Mouse (Mus musculus): ENCODE results near the gene Mrln.
A peak's percentile ranks its signal among the peaks of the same experiment; 100 is the strongest.

Mrln gene

DNA sequence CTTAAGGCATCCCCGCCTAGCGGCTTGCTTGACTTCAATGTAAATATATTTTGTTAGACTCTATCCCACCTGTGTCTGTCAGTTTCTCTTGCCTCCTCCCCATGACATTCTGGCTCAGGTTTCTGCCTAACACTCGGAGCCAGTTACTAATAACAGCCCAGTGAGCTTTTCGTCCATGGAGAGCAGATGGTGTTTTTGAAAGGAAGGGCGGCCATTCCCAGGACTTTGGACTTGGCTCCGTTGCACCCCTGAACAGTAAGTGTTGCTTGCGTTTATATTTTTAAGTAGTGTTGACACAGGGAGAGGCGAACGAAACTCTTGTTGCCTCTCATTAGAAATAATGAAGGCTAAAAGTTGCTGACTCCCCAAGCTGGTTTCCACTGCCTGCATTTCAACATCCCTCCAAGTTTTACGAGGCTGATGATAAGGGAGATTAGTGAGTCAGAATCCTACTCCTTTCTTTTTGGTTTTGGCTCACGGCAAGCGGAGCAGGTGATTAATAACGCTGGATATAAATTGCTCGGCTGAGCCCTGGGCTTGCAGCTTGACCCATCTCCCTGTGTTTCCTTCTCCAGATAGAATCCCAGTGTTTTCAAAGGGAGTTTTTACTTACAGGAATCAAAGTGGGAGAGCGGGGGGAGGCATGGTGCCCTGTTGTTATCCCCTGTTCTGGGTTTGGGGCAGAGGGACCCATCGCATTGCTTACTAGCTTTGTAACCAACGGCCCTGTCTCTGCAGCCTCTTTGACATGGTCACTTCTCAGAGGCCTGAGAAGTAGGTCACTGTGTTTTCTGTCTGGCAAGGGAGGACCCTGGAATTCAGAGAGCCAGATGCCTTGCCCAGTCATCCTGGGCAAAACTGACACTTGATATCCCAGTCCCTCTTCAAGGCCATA, at the start of gene Mrln:
Gene Mrln, plus strand, starts transcription at position 160 of the 895 bp plus-strand sequence.
- DNase-seq (ENCODE audit: low spot score in 2 of 2): no peak

GRCm38 (mm10) chr10:70156431-70157165, 47.9 kb upstream of the Mrln start:
- DNase-seq (ENCODE audit: low spot score in 2 of 2): no peak

GRCm38 (mm10) chr10:70159651-70160320, 44.7 kb upstream of the Mrln start:
- no peak for DNase-seq (ENCODE audit: low spot score in 2 of 2)

DNA sequence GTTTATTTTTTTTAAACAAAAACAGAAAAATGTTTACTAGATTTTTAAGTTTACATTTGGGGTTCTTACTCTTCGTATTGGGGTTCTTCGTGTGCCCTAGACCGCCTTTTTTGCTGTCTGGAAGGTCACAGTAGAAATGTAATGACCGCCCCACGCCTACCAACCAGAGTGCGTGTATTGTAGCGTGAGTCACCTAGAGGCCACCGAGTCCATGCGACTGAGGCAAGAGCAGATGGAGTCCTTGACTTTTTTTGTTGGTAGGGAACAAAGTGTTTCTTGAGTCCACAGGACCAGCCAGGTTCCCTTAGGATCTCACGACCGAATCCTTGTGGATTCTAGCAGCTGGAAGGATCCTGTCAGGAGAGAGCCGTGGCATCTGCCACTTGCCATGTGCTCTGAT, 43.7 kb upstream of the Mrln start:
- no peak for DNase-seq (ENCODE audit: low spot score in 2 of 2)

GRCm38 (mm10) chr10:70161504-70161903, 43.0 kb upstream of the Mrln start:
- no peak for DNase-seq (ENCODE audit: low spot score in 2 of 2)

GRCm38 (mm10) chr10:70163681-70164080, 40.8 kb upstream of the Mrln start:
- no peak for DNase-seq (ENCODE audit: low spot score in 2 of 2)

DNA sequence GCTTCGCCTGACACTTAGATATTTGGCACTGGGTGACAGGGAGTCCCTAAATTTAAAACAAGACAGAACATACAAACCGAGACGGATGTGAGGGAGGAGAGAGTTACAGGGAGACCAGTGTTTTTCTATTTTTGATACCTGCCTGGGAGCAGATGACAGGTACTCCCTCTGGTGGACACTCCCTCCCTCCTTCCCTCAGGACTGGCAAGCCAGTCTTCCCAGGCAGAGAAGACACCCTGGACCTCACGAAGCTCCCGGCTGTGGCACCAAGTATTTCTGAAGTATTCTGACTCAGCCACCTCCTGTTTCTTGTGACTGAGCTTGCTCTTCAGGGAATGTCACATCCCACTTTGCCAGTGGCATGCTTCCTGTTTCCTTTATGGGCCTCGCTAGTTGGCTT, 38.6 kb upstream of the Mrln start:
- DNase-seq (ENCODE audit: low spot score in 2 of 2): no peak

DNA sequence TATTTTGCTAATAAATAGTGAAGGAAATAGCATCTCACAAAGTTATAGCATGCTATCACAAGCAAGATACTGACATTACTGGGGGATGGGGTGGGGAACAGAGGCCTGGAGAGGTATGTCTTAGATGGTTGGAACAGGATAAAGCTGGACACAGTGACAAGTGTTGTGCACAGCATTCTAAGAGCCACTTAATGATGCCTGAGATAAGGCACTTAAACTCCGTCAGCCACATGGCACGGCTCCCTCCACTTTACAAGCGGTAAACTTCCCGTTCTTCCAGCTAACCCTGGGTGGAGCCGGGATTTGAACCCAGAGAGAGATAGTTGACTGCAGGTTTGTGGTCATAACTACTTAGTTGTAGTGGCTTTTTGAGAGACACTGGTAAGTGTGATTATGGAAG, 38.0 kb upstream of the Mrln start:
- DNase-seq (ENCODE audit: low spot score in 2 of 2): no peak

DNA sequence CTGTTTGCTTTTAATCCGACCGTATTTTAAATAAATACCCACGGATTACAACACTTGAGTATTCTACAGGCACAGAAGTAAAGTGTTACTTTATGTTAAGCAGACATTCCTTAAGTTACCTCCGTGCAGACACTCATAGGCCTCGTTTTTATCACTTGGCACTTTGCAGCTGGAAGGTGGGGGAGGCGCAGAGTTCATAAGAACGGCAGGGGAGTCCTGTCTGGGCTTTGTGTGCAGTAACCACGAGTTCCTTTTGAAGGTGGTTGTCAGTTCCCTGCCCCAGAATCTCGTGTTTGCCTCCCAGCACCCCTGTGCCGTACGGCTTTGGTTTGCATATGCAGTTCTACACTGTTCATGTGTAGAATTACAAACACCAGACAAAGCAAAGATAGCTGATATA, 36.8 kb upstream of the Mrln start:
- no peak for DNase-seq (ENCODE audit: low spot score in 2 of 2)

DNA sequence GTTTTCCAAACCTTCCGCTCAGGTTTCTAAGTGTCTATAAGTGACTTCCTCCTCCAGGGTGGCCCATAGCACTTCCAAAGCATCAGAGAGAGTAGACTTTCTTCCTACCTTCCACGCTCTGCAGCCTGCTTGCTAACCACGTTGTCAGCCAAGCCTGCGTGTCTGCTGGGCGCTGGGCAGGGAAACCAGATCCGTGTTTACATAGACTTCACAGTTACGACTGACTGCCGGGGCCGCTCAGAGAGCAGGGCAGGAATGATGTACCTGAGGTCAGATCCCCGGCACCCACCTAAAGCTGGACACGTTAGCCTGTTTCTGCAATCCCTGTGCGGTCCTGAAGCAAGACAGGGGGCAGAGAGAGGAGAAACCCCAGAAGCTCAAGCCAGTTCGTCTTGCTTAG, 36.1 kb upstream of the Mrln start:
- no peak for DNase-seq (ENCODE audit: low spot score in 2 of 2)

DNA sequence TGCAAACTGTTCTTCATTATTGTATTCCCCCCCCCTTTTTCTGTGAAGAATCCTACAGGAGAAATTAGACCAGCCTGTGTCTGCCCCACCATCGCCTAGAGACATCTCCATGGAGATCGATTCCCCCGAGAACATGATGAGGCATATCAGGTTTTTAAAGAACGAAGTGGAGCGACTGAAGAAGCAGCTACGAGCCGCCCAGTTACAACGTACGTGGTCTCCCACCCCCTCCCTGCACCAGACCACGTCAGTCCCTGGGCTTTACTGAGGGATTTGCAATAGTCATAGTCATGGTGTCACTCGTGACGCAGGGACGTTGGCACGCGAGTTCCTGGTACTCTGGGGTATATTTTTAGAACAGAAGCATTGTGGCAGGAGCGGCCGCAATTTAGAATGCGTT, 35.4 kb upstream of the Mrln start:
- peak; percentile 83 to 87 for DNase-seq (ENCODE audit: low spot score in 2 of 2)

DNA sequence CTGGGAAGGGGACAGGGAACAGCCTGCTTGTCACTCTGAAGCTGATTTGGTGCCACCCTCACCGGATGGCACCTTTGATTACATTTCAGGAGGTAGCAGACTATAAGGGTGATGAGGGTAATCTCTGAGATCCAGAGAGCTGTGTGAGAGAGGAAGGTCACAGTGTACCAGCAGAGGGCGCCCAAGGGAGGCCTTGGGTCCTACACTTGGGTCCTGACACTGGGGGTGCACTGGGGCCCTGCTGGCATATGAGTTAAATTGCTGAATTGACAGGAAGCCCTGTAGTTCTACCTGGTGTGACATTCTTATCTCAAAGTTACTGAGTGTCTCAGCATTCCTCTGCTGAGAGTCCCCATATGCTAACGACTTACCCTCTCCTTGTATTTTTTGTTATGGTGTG, 31.1 kb upstream of the Mrln start:
- peak; percentile 60 to 68 for DNase-seq (ENCODE audit: low spot score in 2 of 2)

DNA sequence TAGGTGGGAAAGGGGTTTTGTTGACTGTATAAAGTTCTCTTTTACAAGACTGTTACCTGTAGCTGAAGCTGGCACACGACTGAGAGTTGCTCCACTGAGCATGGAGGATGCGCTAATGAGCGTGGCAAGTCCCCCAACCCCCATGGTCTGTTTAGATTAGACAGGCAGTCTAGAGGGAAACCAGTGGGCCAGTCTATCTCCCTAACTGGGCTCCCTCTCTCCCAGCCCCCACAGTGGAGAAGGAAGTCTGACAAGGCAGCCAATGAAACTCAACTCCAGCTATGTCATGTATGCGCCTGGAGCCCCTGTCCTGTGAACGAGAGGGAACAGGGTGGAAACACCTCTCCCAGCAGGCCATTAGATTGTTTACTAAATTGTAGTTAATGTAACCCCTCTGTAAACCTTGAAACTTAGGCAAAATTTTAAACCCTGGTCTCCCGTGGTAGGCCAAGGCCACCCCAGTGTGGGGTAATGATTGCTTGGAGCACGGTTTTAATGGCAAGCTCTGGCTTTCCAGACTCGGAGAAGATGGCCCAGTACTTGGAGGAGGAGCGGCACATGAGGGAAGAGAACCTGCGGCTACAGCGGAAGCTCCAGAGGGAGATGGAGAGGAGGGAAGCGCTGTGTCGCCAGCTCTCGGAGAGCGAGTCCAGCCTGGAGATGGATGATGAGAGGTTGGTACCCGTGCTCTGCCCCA, 29.8 kb upstream of the Mrln start:
- no peak for DNase-seq (ENCODE audit: low spot score in 2 of 2)

DNA sequence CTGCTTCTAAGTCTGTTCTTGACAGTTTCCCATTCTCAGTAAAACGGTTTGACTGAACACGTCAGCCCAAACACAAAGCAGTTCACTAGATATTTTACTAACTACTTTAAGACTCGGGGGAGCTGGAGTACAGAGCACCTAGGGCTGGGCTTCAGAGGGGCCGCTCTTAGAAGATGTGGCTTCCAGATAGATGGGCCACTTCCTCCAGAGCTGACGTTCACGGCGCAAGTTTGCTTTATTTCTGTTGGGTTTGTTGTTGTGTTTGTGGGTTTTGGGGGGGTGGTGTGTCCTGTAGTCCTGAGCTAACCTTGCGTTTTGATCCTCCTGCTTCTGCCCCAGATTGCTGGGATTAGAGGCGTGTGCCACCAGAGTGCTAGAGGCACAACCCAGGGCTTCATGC, 23.7 kb upstream of the Mrln start:
- no peak for DNase-seq (ENCODE audit: low spot score in 2 of 2)

DNA sequence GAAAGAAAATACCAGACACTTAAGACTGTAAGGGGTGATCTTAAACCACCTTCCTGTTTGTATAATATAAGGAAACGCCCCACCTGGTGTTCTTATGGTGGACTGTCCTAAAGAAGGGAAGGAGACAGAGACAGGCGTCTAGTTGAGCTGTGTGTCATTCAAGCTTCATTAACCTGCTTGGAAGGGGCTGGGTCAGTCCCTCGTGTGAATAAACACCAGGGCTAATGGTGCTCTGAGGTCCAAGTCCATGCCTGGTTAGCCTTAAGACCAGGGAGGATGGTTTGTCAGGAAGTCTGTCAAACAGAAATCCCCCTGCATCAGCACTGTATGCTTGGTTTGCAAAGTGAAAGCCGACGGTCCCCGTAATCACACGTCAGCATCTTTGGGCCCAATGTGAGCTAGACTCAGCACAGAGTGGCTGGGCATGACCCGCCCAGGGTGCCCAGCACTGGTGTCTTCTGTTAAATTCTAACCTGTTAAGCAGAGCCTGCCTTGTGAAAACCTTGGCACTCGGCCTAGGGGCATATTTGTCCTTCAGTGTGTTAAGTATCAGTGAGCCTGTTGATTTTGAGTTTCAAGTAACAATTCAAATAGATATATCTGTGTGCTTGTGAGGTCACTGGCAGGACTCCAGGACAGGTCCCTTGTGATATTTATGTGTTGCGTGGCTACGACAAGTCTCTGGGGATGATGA, 23.0 kb upstream of the Mrln start:
- DNase-seq (ENCODE audit: low spot score in 2 of 2): no peak

DNA sequence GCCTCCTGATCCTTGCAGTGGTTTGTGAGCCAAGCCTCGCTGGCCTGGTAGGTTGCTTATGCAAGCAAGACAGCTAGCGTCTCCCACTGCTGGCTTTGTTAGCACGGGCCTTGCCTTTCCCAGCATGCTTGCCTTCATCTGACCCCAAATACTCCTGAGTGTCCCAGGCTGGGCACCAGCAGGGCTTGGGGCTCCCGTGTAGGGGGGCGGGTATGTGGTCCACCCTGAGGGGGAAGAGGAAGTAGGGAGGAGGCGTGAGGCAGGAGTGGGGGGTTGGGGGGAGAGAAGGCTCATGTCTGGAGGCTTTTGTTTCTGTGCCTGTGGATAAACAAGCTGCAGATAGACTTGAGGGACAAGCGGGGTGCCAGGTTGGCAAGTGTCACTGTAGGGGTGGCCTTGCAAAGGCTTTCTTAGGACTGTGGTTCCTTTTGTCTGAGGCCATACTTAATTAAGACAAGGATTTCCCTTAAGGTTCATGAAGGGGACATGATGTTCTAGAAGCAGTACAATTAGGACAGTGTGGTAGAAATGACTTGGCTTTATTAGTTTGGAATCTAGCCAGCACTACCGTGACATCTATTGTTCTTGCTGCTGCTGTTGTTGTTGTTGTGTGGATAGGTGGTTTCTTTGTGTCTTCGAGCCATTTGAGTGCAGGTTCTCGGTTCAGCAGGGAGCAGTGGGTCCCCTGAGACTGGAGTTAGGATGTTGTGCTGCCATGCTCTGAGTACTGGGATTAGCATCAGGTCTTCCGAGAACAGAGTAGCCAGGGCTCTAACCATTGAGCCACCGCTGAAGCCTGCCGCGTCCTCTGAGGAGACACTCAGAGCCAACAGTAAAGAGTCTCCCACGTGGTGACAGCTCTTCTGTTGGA, 21.0 kb upstream of the Mrln start:
- DNase-seq (ENCODE audit: low spot score in 2 of 2): no peak

GRCm38 (mm10) chr10:70186136-70186535, 18.3 kb upstream of the Mrln start:
- DNase-seq (ENCODE audit: low spot score in 2 of 2): peak in 1 of 2 experiments; percentile 55

GRCm38 (mm10) chr10:70186586-70186985, 17.9 kb upstream of the Mrln start:
- DNase-seq (ENCODE audit: low spot score in 2 of 2): no peak

GRCm38 (mm10) chr10:70189864-70190263, 14.6 kb upstream of the Mrln start:
- no peak for DNase-seq (ENCODE audit: low spot score in 2 of 2)

GRCm38 (mm10) chr10:70194283-70194682, 10.2 kb upstream of the Mrln start:
- DNase-seq (ENCODE audit: low spot score in 2 of 2): no peak
